Mouse (Mus musculus) forebrain, embryonic 10.5 days (tissue): ENCODE data around the gene Ugt1a7c. TPM values are rescaled to one million over a fixed set of nuclear protein-coding genes. Genes with fewer than 3 reads are reported as not detected.

Source experiments
- DNase-seq: peaks from one replicate; pipeline ENCODE4 v3.0.0-alpha.2; 2017; ENCODE audit warnings: low spot score; ENCODE audit errors: extremely low spot score
- H3K27ac ChIP-seq: fragments of 300-500 bp; sonication (generic); 2 replicates; pipeline ENCODE4 v1.5.1; 2016; ENCODE audit warnings: mild to moderate bottlenecking
- H3K27me3 ChIP-seq: fragments of 300-500 bp; sonication (generic); 2 replicates; pipeline ENCODE4 v1.6.1; 2016; ENCODE audit warnings: mild to moderate bottlenecking; ENCODE audit not compliant: poor library complexity, severe bottlenecking
- H3K36me3 ChIP-seq: fragments of 300-500 bp; sonication (generic); replicated peaks from 2 replicates; pipeline ENCODE4 v1.6.1; 2016; ENCODE audit warnings: mild to moderate bottlenecking, moderate library complexity
- H3K4me1 ChIP-seq: fragments of 300-500 bp; sonication (generic); 2 replicates; pipeline ENCODE4 v1.6.1; 2016
- H3K4me3 ChIP-seq: fragments of 300-500 bp; sonication (generic); 2 replicates; pipeline ENCODE4 v1.5.1; 2016; ENCODE audit warnings: mild to moderate bottlenecking, moderate library complexity
- H3K9me3 ChIP-seq: fragments of 300-500 bp; sonication (generic); 2 replicates; pipeline ENCODE4 v1.6.1; 2016; ENCODE audit warnings: mild to moderate bottlenecking, moderate library complexity
- WGBS: fragments of 180-500 bp; shearing (Covaris S2); methylation state at CpG from one replicate; pipeline ENCODE4 v1.1.7; 2016; 5-methylcytosine and 5-hydroxymethylcytosine counted together
- polyA plus RNA-seq: library from polyadenylated mRNA; unstranded; fragments of >200 nt; fragmentation: Nextera tagmentation; extraction: Ambion mirVana; gene quantifications from 2 replicates; pipeline ENCODE4 v1.2.1, GENCODE M21; 2016

The Ugt1a7c gene
- polyA plus RNA-seq, 1 experiment from 2014 or later, result 0.32 TPM

DNA sequence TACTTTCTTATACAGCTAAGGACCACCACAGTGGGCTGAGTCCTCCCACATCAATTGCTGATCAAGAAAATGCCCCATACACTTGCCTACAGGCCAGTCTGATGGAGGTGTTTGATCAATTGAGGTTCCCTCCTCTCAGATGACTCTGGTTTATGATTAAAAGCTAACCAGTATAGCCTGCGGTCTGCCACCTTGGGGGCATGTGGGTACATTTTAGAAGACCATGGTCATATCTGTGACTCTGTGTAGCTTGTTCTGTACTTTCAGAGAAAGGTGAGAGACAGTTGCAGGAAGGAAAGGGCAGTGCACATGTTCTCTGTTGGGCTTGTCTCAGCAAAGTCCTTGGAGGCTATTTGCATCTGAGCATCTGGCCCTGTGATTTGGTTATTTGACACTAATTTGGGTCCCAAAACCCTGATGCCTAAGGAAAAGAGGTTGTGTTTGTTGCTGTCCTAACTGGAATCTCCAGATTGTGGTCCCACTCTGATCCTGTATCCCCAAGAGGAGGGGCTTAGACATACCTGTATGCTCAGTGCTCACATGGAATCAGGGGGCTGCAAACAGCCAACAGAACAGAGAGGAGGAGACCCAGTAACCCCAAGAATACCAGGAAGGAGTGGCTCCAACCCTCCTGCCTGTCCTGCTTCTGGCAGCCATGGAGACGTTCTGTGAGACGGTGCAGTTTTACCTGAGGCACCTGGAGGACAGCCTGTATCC lies 138.0 kb downstream of the Ugt1a7c start:
- no peak for DNase-seq
- H3K4me3 ChIP-seq, result no peak overlapping the region
- no peaks in the 10 kb centered on the region for H3K27me3 ChIP-seq
- WGBS, result 56% methylated on average over 3 of the region's 3 CpGs
- H3K4me1 ChIP-seq, result no peaks in the 10 kb centered on the region
- no peak overlapping the region for H3K27ac ChIP-seq
- H3K36me3 ChIP-seq, result no peaks in the 10 kb centered on the region
- peaks cover 98% of the 10 kb centered on the region for H3K9me3 ChIP-seq

DNA sequence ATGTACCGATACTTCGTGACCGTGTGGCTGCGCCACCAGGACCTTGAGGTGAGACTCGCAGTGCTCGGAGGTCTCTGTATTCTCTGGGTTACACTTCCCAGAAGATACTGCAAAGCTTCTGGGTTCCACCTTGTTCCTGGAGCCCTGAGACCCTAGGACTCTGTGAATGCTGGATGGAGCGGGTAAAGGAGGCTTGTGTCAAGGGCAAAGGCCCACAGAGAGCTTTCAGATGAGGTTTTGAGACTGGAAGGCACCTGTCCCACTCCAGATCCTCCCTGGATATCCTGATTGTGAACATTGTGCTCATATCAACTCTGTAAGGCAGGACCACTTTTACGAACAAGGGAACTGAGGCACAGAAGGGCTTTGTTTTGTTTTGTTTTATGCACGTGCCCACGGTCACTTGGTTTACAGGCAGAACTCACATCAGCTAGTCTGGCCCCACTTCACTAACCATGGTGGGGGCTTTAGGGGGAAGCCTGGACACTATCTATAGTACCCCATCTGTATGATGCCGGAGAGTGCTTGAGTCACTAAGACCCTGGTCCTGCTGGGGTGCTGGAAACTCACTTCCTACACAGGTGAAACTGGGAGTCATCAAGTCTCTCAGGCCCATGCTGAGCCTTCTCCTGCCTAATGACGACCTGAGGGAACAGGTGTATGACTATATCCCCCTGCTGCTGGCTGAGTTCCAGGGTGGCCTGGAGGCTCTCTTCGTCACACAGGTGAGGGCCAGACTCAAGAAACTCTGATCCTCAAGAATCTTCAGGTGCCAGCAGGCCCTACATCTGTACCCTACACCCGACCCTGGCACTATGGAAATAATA lies 138.8 kb downstream of the Ugt1a7c start:
- Histone ChIP-seq H3K4me3 (no peak overlapping the region), H3K36me3 (no peaks in the 10 kb centered on the region), H3K4me1 (no peaks in the 10 kb centered on the region), H3K9me3 (peaks cover 98% of the 10 kb centered on the region), H3K27me3 (no peaks in the 10 kb centered on the region), H3K27ac (no peak overlapping the region)
- DNase-seq, result no peak
- WGBS, result 74% methylated on average over 14 of the region's 14 CpGs

DNA sequence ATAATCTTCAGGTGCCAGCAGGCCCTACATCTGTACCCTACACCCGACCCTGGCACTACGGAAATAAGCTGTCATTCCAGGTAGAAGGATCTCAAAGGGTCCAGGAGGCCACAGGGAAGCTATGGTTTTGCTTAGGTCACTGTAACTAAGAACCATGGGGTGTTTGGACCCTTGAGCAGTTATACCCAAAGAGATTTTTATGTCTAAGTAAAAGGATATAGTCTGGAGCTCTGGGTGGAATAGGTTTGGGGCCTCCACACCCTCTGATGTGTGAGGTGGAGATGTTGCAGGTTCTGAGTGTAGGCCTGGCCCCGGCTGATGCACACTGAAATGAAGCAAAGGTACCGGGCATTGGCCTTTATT lies 139.4 kb downstream of the Ugt1a7c start:
- DNase-seq, result no peak
- Histone ChIP-seq H3K4me1 (no peaks in the 10 kb centered on the region), H3K4me3 (no peak overlapping the region), H3K36me3 (no peaks in the 10 kb centered on the region), H3K9me3 (peaks cover 98% of the 10 kb centered on the region), H3K27me3 (no peaks in the 10 kb centered on the region), H3K27ac (no peak overlapping the region)
- 68% methylated on average over 4 of the region's 4 CpGs for WGBS

DNA sequence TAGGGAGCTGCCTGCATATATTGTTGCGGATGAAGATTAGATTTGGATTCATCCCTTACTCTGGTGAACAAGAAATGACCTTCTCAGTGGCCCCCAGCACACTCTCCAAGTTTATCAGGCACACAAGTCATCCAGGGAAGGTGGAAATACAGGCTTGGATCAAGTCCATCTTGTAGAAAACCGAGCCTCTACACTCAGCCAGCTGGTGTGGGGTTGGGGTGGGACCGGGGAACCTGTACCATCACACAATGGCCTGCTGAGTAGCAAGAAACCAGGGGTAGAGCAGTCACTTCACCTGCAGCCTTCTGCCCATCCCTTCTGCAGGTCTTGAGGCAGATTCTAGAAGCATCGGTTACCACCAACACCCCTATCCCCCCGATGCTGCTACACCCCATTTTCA lies 139.8 kb downstream of the Ugt1a7c start:
- Histone ChIP-seq H3K9me3 (peaks cover 98% of the 10 kb centered on the region), H3K27ac (no peak overlapping the region), H3K4me3 (no peak overlapping the region), H3K27me3 (no peaks in the 10 kb centered on the region), H3K36me3 (no peaks in the 10 kb centered on the region), H3K4me1 (no peaks in the 10 kb centered on the region)
- no peak for DNase-seq
- WGBS, result 44% methylated on average over 5 of the region's 5 CpGs

DNA sequence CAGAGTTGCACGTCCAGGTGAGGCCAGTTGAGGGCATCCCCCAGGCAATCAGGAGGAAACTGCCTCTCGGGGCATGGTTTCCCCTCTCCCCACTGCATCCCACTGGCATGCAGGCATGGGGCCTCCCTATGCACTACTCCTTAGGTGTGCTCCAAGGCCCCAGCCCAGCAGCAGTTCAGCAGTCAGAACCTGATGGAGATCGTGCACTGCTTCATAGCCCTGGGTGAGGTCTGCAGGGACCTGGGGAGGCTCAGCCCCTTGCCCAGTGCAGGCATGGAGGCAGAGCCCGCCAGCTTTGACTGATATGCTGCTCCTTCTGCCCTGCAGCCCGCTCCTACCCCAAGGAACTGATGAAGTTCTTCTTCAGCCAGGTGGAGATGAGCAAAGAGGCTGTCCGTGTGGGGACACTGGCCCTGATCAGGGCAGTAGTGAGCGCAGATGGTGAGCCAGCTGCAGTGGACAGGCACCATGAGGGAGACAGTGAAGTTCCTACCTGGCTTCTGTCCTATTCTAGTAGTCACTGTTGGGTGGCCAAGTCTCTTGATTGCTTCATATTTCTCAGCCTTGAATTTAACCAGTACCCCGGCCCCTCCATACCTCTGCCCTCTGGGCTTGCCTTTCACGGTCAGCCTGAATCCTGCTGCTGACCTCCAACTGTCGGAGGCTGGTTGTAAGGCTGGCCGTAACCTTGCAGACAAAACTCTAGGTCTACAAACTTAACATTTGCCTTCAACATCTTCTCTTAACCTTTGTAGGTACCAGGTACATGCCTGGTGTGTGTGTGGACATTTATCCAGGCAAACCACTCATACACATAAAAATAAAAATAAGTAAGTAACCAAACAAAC lies 140.4 kb downstream of the Ugt1a7c start:
- no peaks in the 10 kb centered on the region for H3K4me1 ChIP-seq
- no peak for DNase-seq
- H3K27ac ChIP-seq, result no peak overlapping the region
- no peak overlapping the region for H3K4me3 ChIP-seq
- 68% methylated on average over 11 of the region's 11 CpGs for WGBS
- peaks cover 98% of the 10 kb centered on the region for H3K9me3 ChIP-seq
- H3K36me3 ChIP-seq, result no peaks in the 10 kb centered on the region
- no peaks in the 10 kb centered on the region for H3K27me3 ChIP-seq

DNA sequence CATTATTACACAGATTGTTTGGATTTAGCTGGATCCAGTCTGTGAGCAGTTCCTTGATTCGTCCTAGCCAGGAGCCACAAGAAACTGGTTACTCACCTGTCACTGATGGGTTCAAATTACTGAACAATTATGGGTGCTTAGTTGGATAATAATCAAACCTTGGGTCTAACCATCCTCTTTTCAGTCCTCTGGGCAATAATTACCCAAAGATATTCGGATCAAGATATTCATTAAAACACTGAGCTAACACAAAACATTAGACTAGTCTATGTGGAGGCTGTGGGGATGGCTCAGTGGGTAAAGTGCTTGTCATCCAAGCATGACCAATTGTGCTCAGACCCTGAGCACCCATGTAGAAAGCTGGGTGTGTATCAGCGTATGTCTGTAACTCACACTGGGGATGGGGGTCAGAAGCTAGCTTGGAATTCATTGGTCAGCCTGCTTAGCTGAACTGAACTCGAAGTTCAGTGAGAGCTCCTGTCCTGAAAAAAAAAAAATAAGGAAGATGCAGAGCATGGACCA lies 141.1 kb downstream of the Ugt1a7c start:
- DNase-seq, result no peak
- H3K27ac ChIP-seq, result no peak overlapping the region
- H3K36me3 ChIP-seq, result no peaks in the 10 kb centered on the region
- no peaks in the 10 kb centered on the region for H3K27me3 ChIP-seq
- peaks cover 98% of the 10 kb centered on the region for H3K9me3 ChIP-seq
- no peak overlapping the region for H3K4me3 ChIP-seq
- WGBS, result 71% methylated on average over 4 of the region's 4 CpGs
- H3K4me1 ChIP-seq, result no peaks in the 10 kb centered on the region

DNA sequence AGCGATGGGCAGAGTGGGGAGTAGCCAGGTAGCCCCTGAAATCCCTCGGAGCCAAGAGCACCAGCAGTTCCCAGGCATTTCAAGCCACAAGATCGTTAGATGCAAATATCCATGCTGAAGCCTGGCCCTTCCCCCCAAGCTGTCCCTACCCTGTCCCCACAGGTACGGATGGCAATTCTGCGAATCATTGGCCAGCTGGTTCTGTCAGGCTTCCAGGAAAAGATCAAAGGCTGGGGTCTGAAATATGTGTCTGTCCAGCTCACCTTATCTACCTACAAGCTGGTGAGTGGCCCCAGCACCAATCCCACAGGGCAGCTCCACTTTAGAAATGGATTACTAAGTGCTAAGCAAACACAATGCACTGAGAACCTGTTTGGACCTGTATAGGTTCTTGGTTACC lies 142.4 kb downstream of the Ugt1a7c start:
- 80% methylated on average over 5 of the region's 5 CpGs for WGBS
- Histone ChIP-seq H3K9me3 (peaks cover 98% of the 10 kb centered on the region), H3K27me3 (no peaks in the 10 kb centered on the region), H3K4me1 (no peaks in the 10 kb centered on the region), H3K36me3 (no peaks in the 10 kb centered on the region), H3K4me3 (no peak overlapping the region), H3K27ac (no peak overlapping the region)
- no peak for DNase-seq

DNA sequence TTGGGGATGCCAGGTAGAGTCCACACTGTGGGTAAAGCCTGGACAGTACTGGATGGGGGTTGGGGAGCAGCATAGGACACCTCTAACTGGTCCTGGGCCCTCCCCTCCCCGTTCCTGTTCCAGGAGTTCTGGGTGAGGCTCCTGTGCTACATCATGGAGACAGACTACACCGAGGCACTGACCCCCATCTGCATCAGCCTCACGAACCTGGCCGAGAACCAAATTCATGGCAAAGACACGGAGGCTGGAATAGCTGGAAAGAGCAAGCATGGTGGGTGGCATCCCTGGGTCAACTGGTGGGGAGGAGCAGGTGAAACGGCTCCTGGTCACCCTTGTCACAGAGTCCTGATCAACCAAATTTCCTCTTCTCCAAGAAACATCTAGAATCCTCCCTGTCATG lies 143.9 kb downstream of the Ugt1a7c start:
- H3K9me3 ChIP-seq, result peaks cover 98% of the 10 kb centered on the region
- no peak overlapping the region for H3K4me3 ChIP-seq
- WGBS, result 78% methylated on average over 6 of the region's 6 CpGs
- H3K36me3 ChIP-seq, result no peaks in the 10 kb centered on the region
- DNase-seq, result no peak
- no peaks in the 10 kb centered on the region for H3K4me1 ChIP-seq
- no peak overlapping the region for H3K27ac ChIP-seq
- no peaks in the 10 kb centered on the region for H3K27me3 ChIP-seq

DNA sequence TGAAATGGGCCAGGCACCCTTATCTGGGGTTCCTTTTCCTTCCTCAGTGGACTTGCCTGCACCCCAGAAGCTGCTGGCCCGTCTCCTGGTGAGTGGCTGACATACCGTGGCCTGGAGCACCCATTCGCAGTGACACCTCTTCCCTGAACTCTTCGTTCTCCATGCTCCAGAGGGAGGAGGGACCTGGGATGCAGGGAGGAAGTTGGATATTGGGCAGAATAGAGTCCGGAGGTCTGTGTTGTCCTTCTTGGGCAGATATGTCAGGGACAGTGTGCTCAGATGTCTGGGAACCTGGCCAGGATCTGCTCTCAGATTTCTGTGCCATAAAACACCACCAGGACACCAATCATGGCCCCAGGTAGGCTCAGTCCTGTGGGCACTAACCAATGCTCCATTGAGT lies 145.2 kb downstream of the Ugt1a7c start:
- Histone ChIP-seq H3K27me3 (no peaks in the 10 kb centered on the region), H3K27ac (no peak overlapping the region), H3K4me3 (no peak overlapping the region), H3K36me3 (no peaks in the 10 kb centered on the region), H3K9me3 (peaks cover 98% of the 10 kb centered on the region), H3K4me1 (no peaks in the 10 kb centered on the region)
- WGBS, result 76% methylated on average over 5 of the region's 5 CpGs
- no peak for DNase-seq

DNA sequence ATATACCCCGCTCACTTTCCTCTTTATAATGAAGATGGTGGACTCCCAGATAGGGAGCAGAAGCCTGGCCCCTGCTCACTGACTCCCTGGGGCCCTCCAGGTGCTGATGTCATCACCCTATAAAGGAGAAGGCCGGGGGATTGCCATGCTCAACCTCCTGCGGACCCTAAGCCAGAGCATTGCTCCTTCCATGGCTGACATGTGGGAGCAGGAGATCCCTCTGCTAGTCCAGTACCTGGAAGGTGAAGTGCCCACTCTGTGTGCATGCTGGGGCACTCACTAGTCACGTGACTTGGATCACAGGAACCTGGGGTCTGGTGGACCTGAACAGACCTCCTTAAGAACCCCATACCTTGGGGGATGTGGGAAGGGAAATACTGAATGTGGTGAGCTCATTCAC lies 145.7 kb downstream of the Ugt1a7c start:
- H3K4me1 ChIP-seq, result no peaks in the 10 kb centered on the region
- WGBS, result 77% methylated on average over 4 of the region's 4 CpGs

DNA sequence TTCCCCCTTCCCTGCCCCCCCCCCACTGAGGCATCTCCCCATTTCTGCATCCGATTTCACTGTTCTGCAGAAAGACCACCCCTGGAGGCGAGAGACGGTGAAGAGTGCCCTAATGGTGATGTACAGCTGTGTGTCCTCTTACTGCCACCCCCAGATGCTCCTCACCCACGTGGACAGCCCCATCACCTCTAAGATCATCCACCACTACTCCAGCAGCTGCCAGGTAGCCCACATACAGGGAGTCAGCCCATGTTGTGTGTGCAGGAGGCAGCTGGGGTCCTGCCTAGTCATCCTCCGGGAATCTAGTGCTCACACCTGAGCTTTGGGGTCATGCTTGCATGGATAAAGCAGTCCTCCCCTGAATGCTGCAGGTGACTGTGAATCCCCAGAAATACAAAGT lies 149.0 kb downstream of the Ugt1a7c start:
- Histone ChIP-seq H3K9me3 (peaks cover 100% of the 10 kb centered on the region), H3K27me3 (no peaks in the 10 kb centered on the region), H3K27ac (no peak overlapping the region), H3K4me3 (no peak overlapping the region), H3K4me1 (no peaks in the 10 kb centered on the region), H3K36me3 (no peaks in the 10 kb centered on the region)
- WGBS, result 67% methylated on average over 5 of the region's 5 CpGs
- no peak for DNase-seq

More for the DNA sequence above, 145.7 kb downstream of the Ugt1a7c start:
- no peaks in the 10 kb centered on the region for H3K36me3 ChIP-seq
- no peak for DNase-seq
- H3K27ac ChIP-seq, result no peak overlapping the region
- no peaks in the 10 kb centered on the region for H3K27me3 ChIP-seq
- H3K9me3 ChIP-seq, result peaks cover 98% of the 10 kb centered on the region
- no peak overlapping the region for H3K4me3 ChIP-seq

DNA sequence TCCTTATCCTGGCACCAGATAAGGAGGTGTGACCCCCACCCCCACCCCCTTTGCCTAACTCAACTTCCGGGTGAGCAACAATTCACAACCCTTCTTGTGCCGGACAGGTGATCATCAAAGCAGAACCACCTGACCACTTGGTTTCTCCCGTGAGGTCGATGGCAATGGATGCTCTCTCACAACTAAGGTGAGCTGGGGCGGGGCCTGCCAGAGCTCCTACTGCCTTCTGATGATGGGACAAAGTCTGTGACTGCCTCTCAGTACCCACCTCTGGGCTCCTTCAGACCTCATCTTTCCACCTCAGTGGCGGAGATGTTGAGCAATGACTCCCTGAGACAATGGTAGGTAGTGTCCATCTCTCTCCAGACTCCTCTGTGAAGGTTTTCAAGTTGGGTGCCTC lies 151.0 kb downstream of the Ugt1a7c start:
- Histone ChIP-seq H3K4me1 (no peaks in the 10 kb centered on the region), H3K4me3 (no peak overlapping the region), H3K9me3 (peaks cover 100% of the 10 kb centered on the region), H3K36me3 (no peaks in the 10 kb centered on the region), H3K27me3 (no peaks in the 10 kb centered on the region), H3K27ac (no peak overlapping the region)
- no peak for DNase-seq
- WGBS, result 78% methylated on average over 6 of the region's 6 CpGs
